Mouse (Mus musculus): ENCODE data around the gene Ddx21.

Gene Ddx21

GRCm38 (mm10) chr10:62570126-62570871 lies 31.8 kb downstream of the Ddx21 start:
- DNase-seq (ENCODE audit: low spot score in 2 of 2) = no peak

GRCm38 (mm10) chr10:62568861-62569260 lies 33.2 kb downstream of the Ddx21 start:
- no peak for DNase-seq (ENCODE audit: low spot score in 2 of 2)

GRCm38 (mm10) chr10:62557736-62558135 lies 44.3 kb downstream of the Ddx21 start:
- no peak for DNase-seq (ENCODE audit: low spot score in 2 of 2)

GRCm38 (mm10) chr10:62556558-62556901 lies 45.6 kb downstream of the Ddx21 start:
- DNase-seq (ENCODE audit: low spot score in 2 of 2) = no peak

- no peak for DNase-seq (ENCODE audit: low spot score in 2 of 2)
Measured at GRCm38 (mm10) chr10:62555705-62556557, 46.1 kb downstream of the Ddx21 start.

- DNase-seq (ENCODE audit: low spot score in 2 of 2) = no peak
Measured at GRCm38 (mm10) chr10:62553611-62554091, 48.4 kb downstream of the Ddx21 start.

GRCm38 (mm10) chr10:62550787-62551300 lies 51.2 kb downstream of the Ddx21 start:
- no peak for DNase-seq (ENCODE audit: low spot score in 2 of 2)

- peak; percentile 41 to 78 for DNase-seq (ENCODE audit: low spot score in 2 of 2)
Measured at GRCm38 (mm10) chr10:62549523-62550166, 52.4 kb downstream of the Ddx21 start.

GRCm38 (mm10) chr10:62546441-62546840 lies 55.6 kb downstream of the Ddx21 start:
- DNase-seq (ENCODE audit: low spot score in 2 of 2) = no peak

GRCm38 (mm10) chr10:62545759-62546158 lies 56.3 kb downstream of the Ddx21 start:
- no peak for DNase-seq (ENCODE audit: low spot score in 2 of 2)

- no peak for DNase-seq (ENCODE audit: low spot score in 2 of 2)
Measured at GRCm38 (mm10) chr10:62544316-62544715, 57.8 kb downstream of the Ddx21 start.

- no peak for DNase-seq (ENCODE audit: low spot score in 2 of 2)
Measured at GRCm38 (mm10) chr10:62543399-62543808, 58.7 kb downstream of the Ddx21 start.

GRCm38 (mm10) chr10:62542928-62543327 lies 59.2 kb downstream of the Ddx21 start:
- no peak for DNase-seq (ENCODE audit: low spot score in 2 of 2)

- DNase-seq (ENCODE audit: low spot score in 2 of 2) = no peak
Measured at GRCm38 (mm10) chr10:62542507-62542906, 59.6 kb downstream of the Ddx21 start.

GRCm38 (mm10) chr10:62541499-62541898 lies 60.6 kb downstream of the Ddx21 start:
- no peak for DNase-seq (ENCODE audit: low spot score in 2 of 2)

GRCm38 (mm10) chr10:62540800-62541199 lies 61.3 kb downstream of the Ddx21 start:
- DNase-seq (ENCODE audit: low spot score in 2 of 2) = no peak

GRCm38 (mm10) chr10:62534509-62534908 lies 67.6 kb downstream of the Ddx21 start:
- DNase-seq (ENCODE audit: low spot score in 2 of 2) = no peak

- no peak for DNase-seq (ENCODE audit: low spot score in 2 of 2)
Measured at GRCm38 (mm10) chr10:62532832-62533231, 69.2 kb downstream of the Ddx21 start.
